Mouse (Mus musculus) heart, adult 10 weeks (tissue): Measurements from ENCODE around the gene Cep112. TPM values are rescaled to one million over a fixed set of nuclear protein-coding genes. Genes with fewer than 3 reads are reported as not detected.

Source experiments
- polyA plus RNA-seq: library from polyadenylated mRNA; stranded (reverse); fragments of 350-450 nt; fragmentation: Illumina TruSeq; extraction: RNeasy Lipid Tissue Mini Kit (QIAGEN cat#74804); gene quantifications from one replicate; pipeline ENCODE4 v1.2.3, GENCODE M21; 2014; ENCODE audit warnings: low read depth, low replicate concordance

Gene Cep112
- 11.4 TPM for polyA plus RNA-seq

DNA sequence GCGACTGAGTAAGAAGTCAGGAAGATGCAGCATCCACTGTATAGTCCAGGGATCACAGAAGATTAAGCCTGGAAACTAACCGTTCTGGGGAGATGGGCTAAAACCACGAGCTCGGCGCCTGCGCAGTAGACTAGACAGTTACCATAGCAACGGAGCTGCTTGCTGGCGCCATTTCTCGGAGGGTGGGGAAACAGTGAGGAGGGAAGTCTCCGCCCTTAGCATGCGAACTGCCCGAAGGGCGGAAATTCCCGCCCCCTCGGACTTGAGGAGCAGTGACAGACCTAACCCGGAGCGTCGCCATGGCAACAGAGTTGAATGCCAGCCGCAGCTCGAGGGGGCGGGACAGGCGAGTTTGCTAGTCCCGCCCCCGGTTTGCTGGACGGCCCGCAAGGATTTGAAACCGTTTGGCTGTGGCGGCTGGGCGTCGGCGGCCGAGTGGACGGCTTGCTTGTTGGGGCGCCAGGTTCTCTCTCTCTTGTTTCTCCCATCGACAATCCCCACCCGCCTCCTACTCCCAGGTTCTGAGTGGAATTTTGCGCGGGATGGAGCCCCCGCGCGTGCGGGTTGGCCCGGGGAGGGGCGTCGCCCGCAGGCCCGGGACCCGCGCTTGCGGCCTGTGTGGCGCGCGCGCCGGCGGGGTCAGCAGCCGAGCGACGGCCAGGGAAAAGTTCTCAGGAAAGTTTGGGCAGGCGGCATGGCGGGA is at the start of gene Cep112:
Gene Cep112 (plus strand): TSS at position 304 of the 703 bp plus-strand sequence.

Other genes with a start within 250 kb of the Cep112 start
- gene Apoh, start 81.8 kb upstream of the Cep112 start, polyA plus RNA-seq, result 2.8 TPM
- gene Prkca, start 81.3 kb upstream of the Cep112 start, polyA plus RNA-seq, result 14.4 TPM